Mouse (Mus musculus): ENCODE results near the gene Cd200.

- no peak for TF ChIP-seq POLR2A (IDR thresholded peaks at IDR 0.05; ENCODE audit: low read depth, low read length)
- no peak for TF ChIP-seq CTCF (IDR thresholded peaks at IDR 0.05; ENCODE audit: extremely low read depth, insufficient read depth, insufficient read length, insufficient replicate concordance)
These were observed 61.9 kb downstream of the Cd200 start for GRCm38 (mm10) chr16:45346930-45347387.

Data from spleen, adult 2 months (tissue).